Mouse (Mus musculus): Measurements from ENCODE around the gene Xylt1. TPM values are rescaled to one million over a fixed set of nuclear protein-coding genes. Genes with fewer than 3 reads are reported as not detected.

The Xylt1 gene
- polyA plus RNA-seq, 1 experiment from 2014 or later = 1.4 TPM

DNA sequence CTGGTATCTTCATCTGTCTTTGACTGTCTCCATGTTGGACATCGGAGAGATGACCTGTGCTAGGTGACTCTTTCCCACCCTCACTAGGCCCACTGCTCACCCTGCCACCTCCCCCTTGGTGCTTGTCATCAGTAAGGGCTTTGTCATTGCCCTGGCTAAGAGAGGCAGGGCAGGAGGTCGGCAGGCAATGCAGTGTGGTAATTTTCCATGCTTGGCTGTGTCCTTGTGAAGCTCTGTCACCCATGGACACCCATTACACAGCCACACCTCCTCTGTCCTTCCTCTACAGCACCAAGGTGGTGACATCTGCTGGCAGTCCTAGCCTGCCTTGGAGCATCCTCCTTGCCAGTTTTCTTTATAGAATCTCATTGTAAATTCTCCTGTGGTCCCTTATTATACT is 101.9 kb downstream of the Xylt1 start:
- Histone ChIP-seq H3K9me3 (replicated peaks) (no peaks in the 10 kb centered on the region), H3K4me2 (no peak overlapping the region), H3K4me3 (no peak overlapping the region), H3K27me3 (replicated peaks) (no peaks in the 10 kb centered on the region), H3K4me1 (replicated peaks) (no peaks in the 10 kb centered on the region), H3K27ac (ENCODE audit: poor library complexity, severe bottlenecking) (no peak overlapping the region), H3K36me3 (no peaks in the 10 kb centered on the region), H3K9ac (no peak overlapping the region)
- ATAC-seq (ENCODE audit: insufficient number of reproducible peaks, low FRiP score) = no peak
- WGBS = 84% methylated on average over 2 of the region's 2 CpGs

DNA sequence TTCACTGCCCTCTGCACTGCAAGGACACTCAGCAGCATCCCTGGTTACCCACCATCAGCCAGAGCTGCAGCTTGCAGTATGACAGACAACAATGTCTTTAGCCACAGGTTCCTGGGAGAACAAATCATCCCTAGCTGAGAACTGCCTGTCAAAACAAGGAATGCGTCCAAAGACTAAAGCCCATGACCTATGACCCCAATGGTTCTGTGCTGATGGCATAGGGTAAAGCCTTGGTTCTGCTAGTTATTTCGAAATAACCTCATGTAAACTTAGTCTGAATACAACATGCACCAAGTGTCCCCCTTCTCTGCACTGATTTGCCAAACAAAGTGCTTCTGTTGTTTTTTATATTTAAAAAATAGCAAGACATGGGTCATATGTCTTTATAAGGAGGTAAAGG is 103.8 kb downstream of the Xylt1 start:
- no peak overlapping the region for H3K27ac ChIP-seq (ENCODE audit: poor library complexity, severe bottlenecking)
- H3K9me3 ChIP-seq (replicated peaks) = no peaks in the 10 kb centered on the region
- H3K36me3 ChIP-seq = no peaks in the 10 kb centered on the region
- 67% methylated on average over 2 of the region's 2 CpGs for WGBS
- H3K4me1 ChIP-seq (replicated peaks) = no peaks in the 10 kb centered on the region
- no peak overlapping the region for H3K4me2 ChIP-seq
- H3K27me3 ChIP-seq (replicated peaks) = no peaks in the 10 kb centered on the region
- no peak overlapping the region for H3K4me3 ChIP-seq
- ATAC-seq (ENCODE audit: insufficient number of reproducible peaks, low FRiP score) = no peak
- no peak overlapping the region for H3K9ac ChIP-seq

DNA sequence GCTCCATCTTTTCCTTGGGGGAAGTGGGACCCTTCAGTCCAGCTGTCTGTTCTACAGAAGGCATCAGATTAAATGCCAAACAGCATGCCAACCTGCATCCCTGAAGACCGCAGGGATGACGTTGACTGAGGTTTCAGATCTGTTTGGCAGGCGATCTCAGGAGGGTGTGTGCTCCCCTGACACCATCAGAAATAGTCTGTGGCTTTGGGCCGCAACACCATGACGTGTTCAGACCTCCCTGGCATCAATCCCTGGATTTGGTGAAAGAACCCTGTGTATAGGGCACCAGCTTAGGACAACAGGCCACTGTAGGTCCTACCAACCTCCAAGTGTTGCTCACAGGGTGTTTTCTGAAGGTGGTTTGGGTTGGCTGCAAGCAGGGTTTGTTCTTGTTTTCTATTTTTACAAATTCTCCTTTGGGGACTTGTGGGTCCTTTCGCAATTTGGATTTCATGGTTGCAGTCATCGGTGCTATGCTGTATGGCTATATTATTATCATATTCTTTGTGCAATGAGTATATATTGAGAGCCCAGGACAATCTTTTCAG is 104.3 kb downstream of the Xylt1 start:
- Histone ChIP-seq H3K36me3 (no peaks in the 10 kb centered on the region), H3K27me3 (replicated peaks) (no peaks in the 10 kb centered on the region), H3K4me3 (no peak overlapping the region), H3K4me2 (no peak overlapping the region), H3K4me1 (replicated peaks) (0 out of 2 replicates have a peak, but pooled peaks cover 4% of the 10 kb centered on the region), H3K27ac (ENCODE audit: poor library complexity, severe bottlenecking) (no peak overlapping the region), H3K9me3 (replicated peaks) (no peaks in the 10 kb centered on the region), H3K9ac (no peak overlapping the region)
- ATAC-seq (ENCODE audit: insufficient number of reproducible peaks, low FRiP score) = no peak
- 82% methylated on average over 7 of the region's 7 CpGs for WGBS

DNA sequence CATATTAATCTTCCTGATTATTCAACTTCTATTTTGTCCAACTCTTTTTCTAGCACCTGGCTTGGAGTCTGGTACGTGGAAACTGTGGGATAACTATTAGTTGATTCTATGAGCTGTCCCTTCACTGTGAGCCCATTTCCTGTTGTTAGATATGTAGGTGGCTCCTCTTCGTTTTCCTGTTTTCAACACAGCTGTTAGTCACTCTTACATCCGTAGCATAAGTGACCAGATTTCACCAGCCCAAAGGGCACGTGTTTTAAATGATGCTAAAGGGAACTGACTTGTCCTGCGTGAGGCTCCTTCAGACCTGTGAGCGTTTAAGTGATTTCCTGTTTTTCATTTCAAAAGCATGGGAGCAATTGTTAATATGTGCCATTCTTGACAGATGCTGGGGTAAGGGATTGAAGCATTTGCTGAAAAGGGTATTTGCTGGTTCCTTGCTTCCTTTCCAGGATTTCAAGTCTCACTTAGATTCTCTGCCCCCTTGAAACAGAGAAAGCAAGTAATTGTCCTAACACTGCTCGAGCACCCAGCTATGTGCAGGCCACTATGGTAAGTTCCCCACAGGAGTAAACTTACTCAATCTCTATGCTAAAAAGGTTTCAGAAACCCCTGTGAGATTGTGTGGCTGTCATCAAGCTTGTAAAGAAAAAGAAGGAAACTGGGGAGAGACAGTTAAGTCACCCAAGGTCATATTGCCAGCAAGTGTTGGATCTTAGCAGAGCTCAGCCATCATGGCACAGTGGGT is 105.8 kb downstream of the Xylt1 start:
- Histone ChIP-seq H3K4me1 (replicated peaks) (peaks cover 5% of the 10 kb centered on the region; the same call in 1 of the 2 replicates), H3K27me3 (replicated peaks) (no peaks in the 10 kb centered on the region), H3K4me2 (no peak overlapping the region), H3K9me3 (replicated peaks) (no peaks in the 10 kb centered on the region), H3K9ac (no peak overlapping the region), H3K4me3 (no peak overlapping the region), H3K36me3 (no peaks in the 10 kb centered on the region), H3K27ac (ENCODE audit: poor library complexity, severe bottlenecking) (no peak overlapping the region)
- no peak for ATAC-seq (ENCODE audit: insufficient number of reproducible peaks, low FRiP score)
- 73% methylated on average over 7 of the region's 7 CpGs for WGBS

DNA sequence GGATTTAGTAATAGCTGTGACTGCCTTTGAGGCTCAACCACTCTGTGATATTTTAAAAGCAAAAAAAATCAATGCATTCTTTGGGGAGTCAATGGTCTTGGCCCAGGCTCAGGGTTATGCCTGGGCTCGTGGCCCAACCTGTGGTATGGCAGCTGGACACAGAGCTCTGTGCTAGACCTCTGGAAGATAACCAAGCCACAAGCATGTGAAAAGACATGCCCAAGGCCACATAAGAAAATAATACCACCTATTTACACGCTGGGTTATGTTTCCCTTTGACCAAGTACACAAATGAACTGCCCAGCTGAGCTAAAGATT is 106.4 kb downstream of the Xylt1 start:
- H3K4me2 ChIP-seq = no peak overlapping the region
- WGBS = 87% methylated on average over 2 of the region's 2 CpGs
- H3K27ac ChIP-seq (ENCODE audit: poor library complexity, severe bottlenecking) = no peak overlapping the region
- no peak for ATAC-seq (ENCODE audit: insufficient number of reproducible peaks, low FRiP score)
- no peaks in the 10 kb centered on the region for H3K27me3 ChIP-seq (replicated peaks)
- H3K9me3 ChIP-seq (replicated peaks) = no peaks in the 10 kb centered on the region
- H3K9ac ChIP-seq = no peak overlapping the region
- H3K36me3 ChIP-seq = no peaks in the 10 kb centered on the region
- H3K4me1 ChIP-seq (replicated peaks) = peaks cover 5% of the 10 kb centered on the region; the same call in 1 of the 2 replicates
- H3K4me3 ChIP-seq = no peak overlapping the region

DNA sequence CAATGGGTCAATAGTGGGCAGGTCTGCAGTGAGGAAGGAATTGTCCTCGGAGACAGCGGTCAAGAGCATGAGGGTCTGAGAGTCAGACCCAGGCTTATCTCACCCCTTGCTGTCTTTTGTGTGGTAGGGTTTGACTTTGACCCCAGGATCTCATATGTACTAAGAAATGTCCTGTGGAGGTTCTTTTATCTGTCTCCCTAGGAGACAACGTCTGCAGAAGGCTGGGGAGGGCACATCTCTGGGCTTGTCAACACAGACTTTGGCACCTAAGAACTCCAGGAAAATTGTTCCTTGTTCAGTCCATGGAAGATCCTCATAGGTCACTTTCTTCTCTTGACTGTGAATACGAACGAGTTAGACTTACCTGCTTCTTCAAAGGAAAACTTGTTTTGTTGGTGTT is 109.2 kb downstream of the Xylt1 start:
- WGBS = 54% methylated on average over 5 of the region's 5 CpGs

DNA sequence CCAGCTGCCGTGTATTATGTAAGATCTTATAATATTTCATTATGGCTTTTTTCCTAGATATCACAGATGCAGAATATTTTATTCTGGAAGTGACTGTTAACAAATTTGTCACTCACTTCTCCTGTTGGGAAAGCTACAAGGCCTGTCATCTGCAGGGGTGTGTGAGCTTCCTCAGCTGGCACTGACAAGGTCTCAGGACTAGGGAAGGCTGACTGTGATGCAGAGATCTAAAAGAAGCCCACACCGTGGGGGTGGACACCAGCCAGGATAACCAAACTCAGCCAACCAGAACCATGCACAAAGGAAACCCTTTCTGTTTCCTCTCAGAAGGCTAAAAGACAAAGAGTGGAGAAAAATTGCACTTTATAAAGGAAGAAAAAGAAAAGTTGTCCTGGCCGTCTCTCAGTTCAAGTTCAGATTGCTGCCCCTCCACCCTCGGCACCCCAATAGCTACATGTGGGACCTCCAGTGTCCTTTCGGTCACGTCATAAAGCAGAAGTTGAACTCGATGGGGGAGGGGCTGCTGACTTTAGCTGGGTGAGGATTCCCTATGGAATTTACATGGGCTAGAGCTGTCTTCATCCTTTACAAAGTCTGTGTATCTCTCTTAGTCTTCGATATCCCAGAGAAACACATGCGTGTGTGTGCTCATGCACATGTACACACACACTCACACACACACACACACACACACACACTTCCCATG is 109.9 kb downstream of the Xylt1 start:
- 69% methylated on average over 9 of the region's 9 CpGs for WGBS
- Histone ChIP-seq H3K36me3 (no peaks in the 10 kb centered on the region), H3K4me2 (no peak overlapping the region), H3K4me3 (no peak overlapping the region), H3K9ac (no peak overlapping the region), H3K9me3 (replicated peaks) (no peaks in the 10 kb centered on the region), H3K27me3 (replicated peaks) (no peaks in the 10 kb centered on the region), H3K27ac (ENCODE audit: poor library complexity, severe bottlenecking) (no peak overlapping the region), H3K4me1 (replicated peaks) (peaks cover 5% of the 10 kb centered on the region; the same call in 1 of the 2 replicates)
- no peak for ATAC-seq (ENCODE audit: insufficient number of reproducible peaks, low FRiP score)

More for the DNA sequence above, 109.2 kb downstream of the Xylt1 start:
- Histone ChIP-seq H3K27ac (ENCODE audit: poor library complexity, severe bottlenecking) (no peak overlapping the region), H3K36me3 (no peaks in the 10 kb centered on the region), H3K27me3 (replicated peaks) (no peaks in the 10 kb centered on the region), H3K4me1 (replicated peaks) (peaks cover 5% of the 10 kb centered on the region; the same call in 1 of the 2 replicates), H3K9me3 (replicated peaks) (no peaks in the 10 kb centered on the region), H3K9ac (no peak overlapping the region), H3K4me3 (no peak overlapping the region), H3K4me2 (no peak overlapping the region)
- ATAC-seq (ENCODE audit: insufficient number of reproducible peaks, low FRiP score) = no peak

DNA sequence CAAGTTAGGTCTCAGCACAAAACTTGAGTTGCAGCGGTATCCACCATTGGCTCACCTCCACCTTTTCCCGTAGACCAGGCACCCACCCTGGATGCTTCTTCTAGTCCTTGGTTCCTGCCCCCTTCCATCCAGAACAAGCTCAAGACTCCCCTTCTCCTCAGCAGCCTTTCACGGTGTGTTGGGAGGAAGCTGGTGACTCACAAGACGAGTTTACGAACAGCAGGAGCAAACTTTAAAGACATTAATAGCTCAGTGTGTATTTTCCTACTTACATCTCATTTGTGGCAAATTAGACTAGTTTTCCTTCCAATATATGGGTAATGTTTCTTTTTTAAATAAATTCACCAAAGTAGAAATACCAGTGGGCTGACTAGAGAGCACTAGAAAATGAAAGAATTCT is 110.7 kb downstream of the Xylt1 start:
- Histone ChIP-seq H3K4me1 (replicated peaks) (peaks cover 5% of the 10 kb centered on the region; the same call in 1 of the 2 replicates), H3K9ac (no peak overlapping the region), H3K27me3 (replicated peaks) (no peaks in the 10 kb centered on the region), H3K9me3 (replicated peaks) (no peaks in the 10 kb centered on the region), H3K27ac (ENCODE audit: poor library complexity, severe bottlenecking) (no peak overlapping the region), H3K36me3 (no peaks in the 10 kb centered on the region), H3K4me2 (no peak overlapping the region), H3K4me3 (no peak overlapping the region)
- no peak for ATAC-seq (ENCODE audit: insufficient number of reproducible peaks, low FRiP score)
- WGBS = 70% methylated on average over 5 of the region's 5 CpGs

DNA sequence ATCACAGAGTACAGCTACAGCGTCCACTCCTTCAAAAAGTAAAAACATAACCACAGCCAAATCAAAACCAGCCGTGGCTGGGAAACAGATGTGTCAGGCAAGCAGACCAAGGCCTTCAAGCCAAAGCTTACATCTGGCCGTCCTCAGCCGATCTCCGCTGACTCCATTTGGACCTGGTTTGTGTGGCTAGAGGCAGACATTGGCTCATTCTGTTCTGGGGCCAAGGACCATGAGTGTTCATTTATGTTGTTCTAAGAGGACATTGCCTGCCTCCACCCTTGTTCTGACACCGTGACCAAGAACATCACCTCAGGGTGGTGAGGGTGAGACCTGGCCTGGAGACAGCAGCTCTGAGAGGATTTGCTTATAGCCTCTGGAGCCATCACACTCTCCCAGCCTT is 113.4 kb downstream of the Xylt1 start:
- WGBS = 86% methylated on average over 6 of the region's 6 CpGs
- Histone ChIP-seq H3K27ac (ENCODE audit: poor library complexity, severe bottlenecking) (no peak overlapping the region), H3K4me1 (replicated peaks) (peaks cover 9% of the 10 kb centered on the region; the same call in 1 of the 2 replicates), H3K9me3 (replicated peaks) (no peaks in the 10 kb centered on the region), H3K4me3 (no peak overlapping the region), H3K9ac (no peak overlapping the region), H3K27me3 (replicated peaks) (no peaks in the 10 kb centered on the region), H3K36me3 (no peaks in the 10 kb centered on the region), H3K4me2 (no peak overlapping the region)
- no peak for ATAC-seq (ENCODE audit: insufficient number of reproducible peaks, low FRiP score)

DNA sequence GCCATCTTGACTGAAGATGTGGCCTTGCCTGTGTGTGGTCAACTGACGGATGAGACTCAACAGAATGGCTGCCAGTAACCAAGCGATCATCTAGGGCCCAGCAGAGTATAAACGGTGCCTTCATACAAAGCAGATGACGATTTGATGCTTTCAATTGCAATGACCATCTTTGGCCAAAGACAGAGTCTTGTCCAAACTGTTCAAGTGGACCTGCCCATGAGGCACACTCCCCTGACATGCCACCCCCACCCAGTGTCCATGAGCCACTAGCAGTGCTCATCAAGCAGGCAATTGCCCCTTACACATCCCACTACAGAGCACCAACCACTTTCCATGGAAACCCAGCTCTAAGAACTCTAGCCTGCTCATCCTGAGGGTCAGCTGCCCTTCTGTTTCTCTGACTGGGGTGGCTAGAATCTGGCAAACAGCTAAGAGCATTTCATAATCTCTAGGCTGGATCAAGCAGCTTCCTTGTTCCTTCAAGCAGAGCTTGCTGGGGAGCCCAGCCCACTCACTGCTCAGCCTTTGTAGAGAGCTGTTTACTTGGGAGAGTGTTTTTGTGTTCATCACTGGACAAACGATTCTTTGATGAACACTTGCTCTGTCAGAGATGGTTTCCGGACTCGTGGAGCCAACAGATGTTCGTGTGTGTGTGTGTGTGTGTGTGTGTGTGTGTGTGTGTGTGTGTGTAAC is 114.0 kb downstream of the Xylt1 start:
- no peak overlapping the region for H3K9ac ChIP-seq
- no peak for ATAC-seq (ENCODE audit: insufficient number of reproducible peaks, low FRiP score)
- H3K4me3 ChIP-seq = no peak overlapping the region
- no peaks in the 10 kb centered on the region for H3K27me3 ChIP-seq (replicated peaks)
- no peaks in the 10 kb centered on the region for H3K9me3 ChIP-seq (replicated peaks)
- WGBS = 82% methylated on average over 8 of the region's 8 CpGs
- no peak overlapping the region for H3K4me2 ChIP-seq
- H3K4me1 ChIP-seq (replicated peaks) = peaks cover 8% of the 10 kb centered on the region; the same call in 1 of the 2 replicates
- no peaks in the 10 kb centered on the region for H3K36me3 ChIP-seq
- H3K27ac ChIP-seq (ENCODE audit: poor library complexity, severe bottlenecking) = no peak overlapping the region

DNA sequence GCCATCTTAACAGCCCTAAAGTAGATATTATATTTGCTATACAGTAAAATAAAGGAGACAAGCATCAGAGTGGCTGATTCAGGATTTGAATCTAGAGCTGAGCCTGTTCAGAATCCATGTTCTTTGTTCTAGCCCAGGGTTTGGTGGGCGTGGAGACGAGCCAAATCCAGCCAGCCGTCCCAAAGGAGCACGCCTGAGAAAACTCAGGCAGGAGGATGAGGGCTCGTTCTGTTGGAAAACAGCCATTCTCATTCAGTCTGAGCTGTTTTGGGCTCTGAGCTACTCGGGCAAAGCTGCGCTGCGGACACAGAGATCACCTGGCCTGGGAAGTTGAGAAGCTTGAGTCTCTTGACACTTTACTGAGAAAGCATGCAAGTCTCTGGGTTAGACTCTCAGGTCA is 115.0 kb downstream of the Xylt1 start:
- Histone ChIP-seq H3K4me3 (no peak overlapping the region), H3K9ac (no peak overlapping the region), H3K36me3 (no peaks in the 10 kb centered on the region), H3K4me1 (replicated peaks) (peaks cover 4% of the 10 kb centered on the region; the same call in 1 of the 2 replicates), H3K4me2 (no peak overlapping the region), H3K27ac (ENCODE audit: poor library complexity, severe bottlenecking) (no peak overlapping the region), H3K9me3 (replicated peaks) (no peaks in the 10 kb centered on the region), H3K27me3 (replicated peaks) (no peaks in the 10 kb centered on the region)
- no peak for ATAC-seq (ENCODE audit: insufficient number of reproducible peaks, low FRiP score)
- WGBS = 82% methylated on average over 8 of the region's 8 CpGs
